Mouse (Mus musculus) CH12.LX (cell line): Measurements from ENCODE around the gene Gm49354.
"Not testable (repeated sequence)": the region's sequence is repeated elsewhere in the genome, so short reads cannot be mapped to it uniquely, and the experiment has no call there.

Experiments used
- CTCF ChIP-seq, 2 experiments: IDR thresholded peaks in 1 of 2; conservative IDR thresholded peaks in 1 of 2; 2 replicates each; pipeline ENCODE4 v1.5.1; 2011 to 2012; ENCODE audit warnings: low read depth in 2 of 2, low read length in 2 of 2, improper control_type of control experiment in 1 of 2, inconsistent platforms in 1 of 2, mild to moderate bottlenecking in 1 of 2, moderate library complexity in 1 of 2
- ETS1 ChIP-seq: conservative IDR thresholded peaks from 2 replicates; pipeline ENCODE4 v1.6.1; 2012; ENCODE audit warnings: low read depth, mild to moderate bottlenecking, inconsistent platforms, low read length, improper control_type of control experiment, moderate library complexity
- HCFC1 ChIP-seq: IDR thresholded peaks from 2 replicates; pipeline ENCODE4 v1.6.1; 2012; ENCODE audit warnings: low read depth, mild to moderate bottlenecking, inconsistent platforms, low read length, improper control_type of control experiment
- MAFK ChIP-seq: IDR thresholded peaks from 2 replicates; pipeline ENCODE4 v1.6.1; 2011; ENCODE audit warnings: low read length, improper control_type of control experiment; ENCODE audit not compliant: insufficient replicate concordance
- MAX ChIP-seq: IDR thresholded peaks from 2 replicates; pipeline ENCODE4 v1.6.1; 2011; ENCODE audit warnings: low read length, improper control_type of control experiment
- MXI1 ChIP-seq: IDR thresholded peaks from 2 replicates; pipeline ENCODE4 v1.6.1; 2011; ENCODE audit warnings: mild to moderate bottlenecking, low read depth, low read length, improper control_type of control experiment
- POLR2A ChIP-seq: IDR thresholded peaks from 2 replicates; pipeline ENCODE4 v1.6.1; 2011; ENCODE audit warnings: low read depth, mild to moderate bottlenecking, improper control_type of control experiment, low read length
- RCOR1 ChIP-seq: conservative IDR thresholded peaks from 2 replicates; pipeline ENCODE4 v1.6.1; 2012; ENCODE audit warnings: low read depth, mild to moderate bottlenecking, inconsistent platforms, low read length, improper control_type of control experiment
- SMC3 ChIP-seq: IDR thresholded peaks from 2 replicates; pipeline ENCODE4 v1.6.1; 2011; ENCODE audit warnings: low read depth, low read length, improper control_type of control experiment
- USF1 ChIP-seq: IDR thresholded peaks from 2 replicates; pipeline ENCODE4 v1.6.1; 2014; ENCODE audit warnings: low read depth, mild to moderate bottlenecking, inconsistent platforms, low read length, improper control_type of control experiment
- ZNF384 ChIP-seq: IDR thresholded peaks from 2 replicates; pipeline ENCODE4 v1.6.1; 2012; ENCODE audit warnings: low read depth, low read length, improper control_type of control experiment, inconsistent platforms

- not testable (repeated sequence) for TF ChIP-seq ETS1; USF1; POLR2A; SMC3; MXI1; RCOR1; MAX; HCFC1; CTCF (conservative IDR thresholded peaks at IDR 0.05 in 1 of 2, IDR thresholded peaks at IDR 0.05 in 1 of 2; ENCODE audit: low read depth in 2 of 2, low read length in 2 of 2); ZNF384; MAFK
Observed at GRCm38 (mm10) chr13:59711984-59712383, 70.1 kb downstream of the Gm49354 start, which contains the start of gene Spata31d1b.
